8 mouse cellular contexts compared by ENCODE assay signal in the genomic region with DNA sequence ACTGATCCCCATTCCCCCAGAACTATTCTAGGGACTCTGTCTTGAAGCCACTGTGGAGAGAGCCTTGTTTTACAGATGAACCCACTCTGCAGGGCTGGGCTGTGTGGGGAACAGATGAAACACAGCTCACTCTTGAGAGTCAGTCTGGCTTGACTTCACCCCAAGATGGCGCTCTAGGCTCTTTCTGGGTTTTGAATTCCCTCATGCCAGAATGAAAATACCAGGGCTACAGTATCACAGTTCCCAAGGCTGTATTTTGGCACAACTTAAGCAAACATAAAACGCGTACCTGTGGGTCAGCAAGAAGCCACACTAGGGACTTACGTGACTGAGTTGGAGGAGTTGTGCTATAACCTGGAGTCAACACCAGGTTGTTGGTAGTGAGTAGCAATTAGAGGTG. TPM values are rescaled to one million over a fixed set of nuclear protein-coding genes. Genes with fewer than 3 reads are reported as not detected.
DNase-seq lines count a peak whose midpoint lies in the region; ATAC-seq and TF ChIP-seq lines count a peak whose summit lies in the region.

No protein-coding gene starts in this region.

- ATAC-seq in midbrain, embryonic 11.5 days (ENCODE audit: low FRiP score), result no peak
- ATAC-seq in midbrain, embryonic 16.5 days, result no peak

- DNase-seq in midbrain, embryonic 11.5 days (ENCODE audit: low spot score, missing footprints), result peak; percentile 94
- DNase-seq in R1 (ENCODE audit: low read depth, low spot score), result peak; percentile 70
- peak; percentile 87 to 93 for DNase-seq in heart, postnatal 10 days
- peak; percentile 66 for DNase-seq in layer of hippocampus, adult 9-11 months
- DNase-seq in lung, postnatal 36 days, result peak; percentile 91
- DNase-seq in testis, postnatal 10 days (ENCODE audit: low spot score), result peak; percentile 88

- TF ChIP-seq CTCF in cortical plate, adult 2 months (IDR thresholded peaks at IDR 0.05; ENCODE audit: extremely low read depth, insufficient read depth, low read length), result peak; percentile 91

- no peaks in the 10 kb centered on the region for H3K9me3 ChIP-seq in midbrain, embryonic 11.5 days (ENCODE audit: control insufficient read depth, low read length)
- no peaks in the 10 kb centered on the region for H3K9me3 ChIP-seq in midbrain, embryonic 16.5 days (replicated peaks; ENCODE audit: control insufficient read depth, low read length, poor library complexity, severe bottlenecking)

- no peak overlapping the region for H3K4me2 ChIP-seq in midbrain, embryonic 11.5 days
- H3K4me2 ChIP-seq in midbrain, embryonic 16.5 days (ENCODE audit: low read length), result no peak overlapping the region

- H3K36me3 ChIP-seq in midbrain, embryonic 11.5 days (ENCODE audit: control insufficient read depth, insufficient read depth, low read length), result no peaks in the 10 kb centered on the region
- 0 out of 2 replicates have a peak, but pooled peaks cover 6% of the 10 kb centered on the region for H3K36me3 ChIP-seq in midbrain, embryonic 16.5 days (ENCODE audit: control insufficient read depth, insufficient read depth, low read length)

- no peak overlapping the region for H3K9ac ChIP-seq in midbrain, embryonic 11.5 days (ENCODE audit: low read length)
- H3K9ac ChIP-seq in midbrain, embryonic 16.5 days (ENCODE audit: low read depth, low read length), result no peak overlapping the region

- no peak overlapping the region for H3K4me3 ChIP-seq in midbrain, embryonic 11.5 days (ENCODE audit: low read depth, low read length)
- H3K4me3 ChIP-seq in midbrain, embryonic 16.5 days (ENCODE audit: low read depth, low read length), result no peak overlapping the region
- no peak overlapping the region for H3K4me3 ChIP-seq in cortical plate, adult 2 months (ENCODE audit: insufficient read depth, low read length)

- intact Hi-C loops in heart, postnatal 10 days (cut with DNase I), result loop anchor here (1.0 kb wide), 2 partner anchors 68 to 74 kb away; no protein-coding TSS in a partner anchor

- 47% methylated on average over 4 of the region's 4 CpGs for WGBS in midbrain, embryonic 11.5 days
- 47% methylated on average over 4 of the region's 4 CpGs for WGBS in midbrain, embryonic 16.5 days

- H3K27me3 ChIP-seq in midbrain, embryonic 11.5 days (ENCODE audit: control insufficient read depth, insufficient read depth, low read length), result no peaks in the 10 kb centered on the region
- no peaks in the 10 kb centered on the region for H3K27me3 ChIP-seq in midbrain, embryonic 16.5 days (ENCODE audit: control insufficient read depth, insufficient read depth, low read depth, low read length)

- no peak for TF ChIP-seq POLR2A in cortical plate, adult 2 months (IDR thresholded peaks at IDR 0.05; ENCODE audit: extremely low read depth, insufficient read depth, low read length)

- H3K27ac ChIP-seq in midbrain, embryonic 11.5 days (ENCODE audit: low read depth, low read length), result no peak overlapping the region
- no peak overlapping the region for H3K27ac ChIP-seq in midbrain, embryonic 16.5 days (ENCODE audit: low read length)
- H3K27ac ChIP-seq in cortical plate, adult 2 months (ENCODE audit: insufficient read depth, low read length), result no peak overlapping the region

- H3K4me1 ChIP-seq in midbrain, embryonic 11.5 days (ENCODE audit: control insufficient read depth, insufficient read depth, low read length), result no peaks in the 10 kb centered on the region
- no peaks in the 10 kb centered on the region; the same call in 1 of the 2 replicates for H3K4me1 ChIP-seq in midbrain, embryonic 16.5 days (ENCODE audit: control insufficient read depth, insufficient read depth, low read length)
- no peaks in the 10 kb centered on the region for H3K4me1 ChIP-seq in cortical plate, adult 2 months (ENCODE audit: control insufficient read depth, insufficient read depth, low read length)

RNA-seq across cellular contexts. Expression of gene Khk, which starts 8.9 kb away (rescaled TPM):
- 4.6 and 6.9 TPM in 2 replicates for polyA plus RNA-seq in midbrain, embryonic 11.5 days (2014; fragmentation: Nextera tagmentation; extraction: Ambion mirVana)
- polyA plus RNA-seq in midbrain, embryonic 16.5 days (2015; fragmentation: Nextera tagmentation; extraction: Ambion mirVana), result 9.6 and 9.9 TPM in 2 replicates
- polyA plus RNA-seq in cortical plate, adult 2 months (2012; rRNA removed), result 24.9 and 29.0 TPM in 2 replicates
- 10 to 100 TPM in 1 of 2 experiments, 1 to 10 TPM in 1; 9.5 to 12.7 TPM for total RNA-seq in heart, postnatal 10 days (2021)

RNA-seq across cellular contexts. Expression of gene Cgref1, which starts 15.3 kb away (rescaled TPM):
- polyA plus RNA-seq in midbrain, embryonic 11.5 days (2014; fragmentation: Nextera tagmentation; extraction: Ambion mirVana), result 6.7 and 8.5 TPM in 2 replicates
- 68.2 and 86.8 TPM in 2 replicates for polyA plus RNA-seq in midbrain, embryonic 16.5 days (2015; fragmentation: Nextera tagmentation; extraction: Ambion mirVana)
- 25.2 and 26.3 TPM in 2 replicates for polyA plus RNA-seq in cortical plate, adult 2 months (2012; rRNA removed)
- under 1 TPM; 0.60 to 0.64 TPM for total RNA-seq in heart, postnatal 10 days (2021)

RNA-seq across cellular contexts. Expression of gene Emilin1, which starts 16.9 kb away (rescaled TPM):
- 28.1 and 30.3 TPM in 2 replicates for polyA plus RNA-seq in midbrain, embryonic 11.5 days (2014; fragmentation: Nextera tagmentation; extraction: Ambion mirVana)
- polyA plus RNA-seq in midbrain, embryonic 16.5 days (2015; fragmentation: Nextera tagmentation; extraction: Ambion mirVana), result 11.7 and 12.3 TPM in 2 replicates
- polyA plus RNA-seq in cortical plate, adult 2 months (2012; rRNA removed), result 2.7 and 3.1 TPM in 2 replicates
- total RNA-seq in heart, postnatal 10 days (2021), result 10 to 100 TPM; 68.4 to 76.3 TPM

RNA-seq across cellular contexts. Expression of gene Ost4, which starts 22.5 kb away (rescaled TPM):
- polyA plus RNA-seq in midbrain, embryonic 11.5 days (2014; fragmentation: Nextera tagmentation; extraction: Ambion mirVana), result 340 and 376 TPM in 2 replicates
- 202 and 215 TPM in 2 replicates for polyA plus RNA-seq in midbrain, embryonic 16.5 days (2015; fragmentation: Nextera tagmentation; extraction: Ambion mirVana)
- 150 and 171 TPM in 2 replicates for polyA plus RNA-seq in cortical plate, adult 2 months (2012; rRNA removed)
- 100 to 1,000 TPM; 162 to 178 TPM for total RNA-seq in heart, postnatal 10 days (2021)

RNA-seq across cellular contexts. Expression of gene Preb, which starts 30.0 kb away (rescaled TPM):
- polyA plus RNA-seq in midbrain, embryonic 11.5 days (2014; fragmentation: Nextera tagmentation; extraction: Ambion mirVana), result 89.4 and 91.0 TPM in 2 replicates
- polyA plus RNA-seq in midbrain, embryonic 16.5 days (2015; fragmentation: Nextera tagmentation; extraction: Ambion mirVana), result 102 and 105 TPM in 2 replicates
- polyA plus RNA-seq in cortical plate, adult 2 months (2012; rRNA removed), result 183 and 209 TPM in 2 replicates
- total RNA-seq in heart, postnatal 10 days (2021), result 10 to 100 TPM; 64.9 to 71.3 TPM
